Mouse (Mus musculus): ENCODE measurements around the gene Haus7. TPM values are rescaled to one million over a fixed set of nuclear protein-coding genes. Genes with fewer than 3 reads are reported as not detected.

The Haus7 gene
- total and polyA plus RNA-seq, 3 experiments = 4.3 to 6.0 (median 5.5) TPM

DNA sequence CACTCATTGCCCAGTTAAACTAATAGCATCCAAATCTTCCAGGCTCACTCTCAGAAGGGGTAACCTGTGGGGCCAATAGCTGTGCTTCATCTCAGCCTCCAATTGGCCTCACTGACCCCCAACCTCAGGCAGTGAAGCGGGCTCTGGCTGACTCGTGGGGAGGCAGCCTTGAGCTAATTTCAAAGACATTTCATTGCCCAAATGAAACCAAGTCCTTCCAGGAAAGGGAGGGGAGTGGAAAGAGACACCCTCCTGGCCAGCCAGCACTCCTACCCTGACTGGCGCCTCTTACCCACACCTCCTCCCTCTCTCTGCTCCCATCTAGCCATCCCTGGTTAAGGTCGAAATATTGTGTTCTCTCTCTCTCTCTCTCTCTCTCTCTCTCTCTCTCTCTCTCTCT is 31.3 kb upstream of the Haus7 start:
- no peaks in the 10 kb centered on the region for H3K79me2 ChIP-seq (replicated peaks; ENCODE audit: control insufficient read depth, insufficient read depth, low read length)
- intact Hi-C loops (cut with DNase I) = loop anchor here (5.0 kb wide), 1 partner anchor 483 kb away; no protein-coding TSS in a partner anchor
- no peaks in the 10 kb centered on the region for H3K36me3 ChIP-seq (ENCODE audit: control insufficient read depth, insufficient read depth, low read length)
- DNase-seq = no peak
- H3K4me3 ChIP-seq = no peak overlapping the region
- H3K9ac ChIP-seq (ENCODE audit: low read depth, low read length) = no peak overlapping the region
- H3K4me1 ChIP-seq (ENCODE audit: control insufficient read depth, insufficient read depth, low read length) = no peaks in the 10 kb centered on the region
- no peaks in the 10 kb centered on the region for H3K27me3 ChIP-seq (ENCODE audit: control insufficient read depth, insufficient read depth, low read length)
- no peak overlapping the region for H3K27ac ChIP-seq
- 65% methylated on average over 4 of the region's 4 CpGs for WGBS
- no peak for TF ChIP-seq CTCF (IDR thresholded peaks at IDR 0.05)
- no peak for TF ChIP-seq POLR2A (IDR thresholded peaks at IDR 0.05; ENCODE audit: insufficient read depth, low read depth, low read length)
- no peak for TF ChIP-seq EP300 (IDR thresholded peaks at IDR 0.05; ENCODE audit: insufficient read depth, low read depth, low read length)

- Histone ChIP-seq H3K9ac (ENCODE audit: low read depth, low read length) (no peak overlapping the region), H3K27me3 (ENCODE audit: control insufficient read depth, insufficient read depth, low read length) (no peaks in the 10 kb centered on the region)
Measured at GRCm38 (mm10) chrX:73486920-73487319, 28.1 kb upstream of the Haus7 start.

GRCm38 (mm10) chrX:73484870-73485269 is 26.0 kb upstream of the Haus7 start:
- H3K9ac ChIP-seq (ENCODE audit: low read depth, low read length) = peak overlapping the region; percentile 50
- H3K36me3 ChIP-seq (ENCODE audit: control insufficient read depth, insufficient read depth, low read length) = no peaks in the 10 kb centered on the region
- peaks cover 10% of the 10 kb centered on the region for H3K4me1 ChIP-seq (ENCODE audit: control insufficient read depth, insufficient read depth, low read length)
- DNase-seq = no peak
- no peaks in the 10 kb centered on the region for H3K27me3 ChIP-seq (ENCODE audit: control insufficient read depth, insufficient read depth, low read length)
- no peaks in the 10 kb centered on the region for H3K79me2 ChIP-seq (replicated peaks; ENCODE audit: control insufficient read depth, insufficient read depth, low read length)
- intact Hi-C loops (cut with DNase I) = no loop called here
- peak overlapping the region; percentile 68; the same call in 1 of the 2 replicates for H3K27ac ChIP-seq
- H3K4me3 ChIP-seq = peak overlapping the region; percentile 34
- TF ChIP-seq POLR2A (IDR thresholded peaks at IDR 0.05; ENCODE audit: insufficient read depth, low read depth, low read length) (no peak), EP300 (IDR thresholded peaks at IDR 0.05; ENCODE audit: insufficient read depth, low read depth, low read length) (no peak), CTCF (IDR thresholded peaks at IDR 0.05) (no peak)
- WGBS = 73% methylated on average over 4 of the region's 4 CpGs

More at GRCm38 (mm10) chrX:73486920-73487319, 28.1 kb upstream of the Haus7 start:
- WGBS = 49% methylated on average over 5 of the region's 5 CpGs
- Histone ChIP-seq H3K36me3 (ENCODE audit: control insufficient read depth, insufficient read depth, low read length) (no peaks in the 10 kb centered on the region), H3K4me1 (ENCODE audit: control insufficient read depth, insufficient read depth, low read length) (peaks cover 2% of the 10 kb centered on the region), H3K79me2 (replicated peaks; ENCODE audit: control insufficient read depth, insufficient read depth, low read length) (no peaks in the 10 kb centered on the region), H3K27ac (no peak overlapping the region), H3K4me3 (no peak overlapping the region)
- TF ChIP-seq POLR2A (IDR thresholded peaks at IDR 0.05; ENCODE audit: insufficient read depth, low read depth, low read length) (no peak), EP300 (IDR thresholded peaks at IDR 0.05; ENCODE audit: insufficient read depth, low read depth, low read length) (no peak), CTCF (IDR thresholded peaks at IDR 0.05) (no peak)
- intact Hi-C loops (cut with DNase I) = no loop called here
- no peak for DNase-seq

DNA sequence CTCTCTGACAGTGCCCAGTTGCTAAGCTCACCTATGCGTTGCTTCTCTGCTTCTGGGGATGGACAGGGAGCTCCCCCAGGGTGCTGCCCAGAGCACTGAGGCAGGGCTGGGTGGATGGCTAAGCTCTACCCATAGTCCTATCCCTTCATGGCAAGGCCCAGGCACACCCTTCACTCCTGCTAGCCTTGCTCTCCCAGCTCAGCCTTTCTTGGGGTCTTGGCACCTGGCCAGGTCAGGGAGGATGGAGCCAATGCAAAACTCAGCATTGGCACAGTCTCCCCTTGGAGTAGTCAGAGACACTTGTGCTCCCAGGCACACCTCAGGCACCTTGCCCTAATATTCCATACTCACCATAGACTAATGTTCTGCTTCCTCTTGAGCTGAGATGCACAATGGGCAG is 25.2 kb upstream of the Haus7 start:
- H3K36me3 ChIP-seq (ENCODE audit: control insufficient read depth, insufficient read depth, low read length) = no peaks in the 10 kb centered on the region
- H3K27ac ChIP-seq = peak overlapping the region; percentile 68
- intact Hi-C loops (cut with DNase I) = no loop called here
- peak overlapping the region; percentile 34 for H3K4me3 ChIP-seq
- TF ChIP-seq CTCF (IDR thresholded peaks at IDR 0.05) (no peak), EP300 (IDR thresholded peaks at IDR 0.05; ENCODE audit: insufficient read depth, low read depth, low read length) (no peak), POLR2A (IDR thresholded peaks at IDR 0.05; ENCODE audit: insufficient read depth, low read depth, low read length) (no peak)
- DNase-seq = no peak
- H3K79me2 ChIP-seq (replicated peaks; ENCODE audit: control insufficient read depth, insufficient read depth, low read length) = no peaks in the 10 kb centered on the region
- H3K27me3 ChIP-seq (ENCODE audit: control insufficient read depth, insufficient read depth, low read length) = no peaks in the 10 kb centered on the region
- H3K9ac ChIP-seq (ENCODE audit: low read depth, low read length) = peak overlapping the region; percentile 77
- WGBS = 52% methylated on average over 1 of the region's 1 CpGs
- H3K4me1 ChIP-seq (ENCODE audit: control insufficient read depth, insufficient read depth, low read length) = peaks cover 11% of the 10 kb centered on the region

DNA sequence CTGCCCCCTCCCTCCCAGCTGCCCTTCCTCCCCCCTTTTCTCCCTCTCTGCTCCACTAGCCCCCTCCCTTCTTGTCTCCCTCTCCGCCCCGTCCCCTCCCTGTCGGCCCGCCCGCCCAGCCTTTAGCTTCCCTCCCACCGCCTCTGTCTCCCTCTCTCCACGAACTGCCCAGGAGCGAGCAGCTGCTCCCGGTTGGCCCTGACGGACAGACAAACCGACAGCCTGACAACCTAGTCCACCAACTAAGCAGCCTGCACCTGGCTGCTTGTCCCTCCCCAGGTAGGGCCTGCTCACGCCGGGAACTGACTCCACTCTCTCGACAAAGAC is 24.6 kb upstream of the Haus7 start, which contains the start of gene Bgn:
Gene Bgn, plus strand, starts transcription at position 119 of the 327 bp plus-strand sequence.
- peaks cover 12% of the 10 kb centered on the region for H3K4me1 ChIP-seq (ENCODE audit: control insufficient read depth, insufficient read depth, low read length)
- no peaks in the 10 kb centered on the region for H3K27me3 ChIP-seq (ENCODE audit: control insufficient read depth, insufficient read depth, low read length)
- DNase-seq = peak in 1 of 2 experiments; percentile 65
- WGBS = 30% methylated on average over 12 of the region's 14 CpGs
- H3K27ac ChIP-seq = peak within 1 kb of the TSS; percentile 68
- no peaks in the 10 kb centered on the region for H3K79me2 ChIP-seq (replicated peaks; ENCODE audit: control insufficient read depth, insufficient read depth, low read length)
- TF ChIP-seq POLR2A (IDR thresholded peaks at IDR 0.05; ENCODE audit: insufficient read depth, low read depth, low read length) (peak; percentile 71), EP300 (IDR thresholded peaks at IDR 0.05; ENCODE audit: insufficient read depth, low read depth, low read length) (no peak)
- intact Hi-C loops (cut with DNase I) = no loop called here
- H3K4me3 ChIP-seq = peak within 1 kb of the TSS; percentile 34
- peak within 1 kb of the TSS; percentile 77 for H3K9ac ChIP-seq (ENCODE audit: low read depth, low read length)
- no peaks in the 10 kb centered on the region for H3K36me3 ChIP-seq (ENCODE audit: control insufficient read depth, insufficient read depth, low read length)

DNA sequence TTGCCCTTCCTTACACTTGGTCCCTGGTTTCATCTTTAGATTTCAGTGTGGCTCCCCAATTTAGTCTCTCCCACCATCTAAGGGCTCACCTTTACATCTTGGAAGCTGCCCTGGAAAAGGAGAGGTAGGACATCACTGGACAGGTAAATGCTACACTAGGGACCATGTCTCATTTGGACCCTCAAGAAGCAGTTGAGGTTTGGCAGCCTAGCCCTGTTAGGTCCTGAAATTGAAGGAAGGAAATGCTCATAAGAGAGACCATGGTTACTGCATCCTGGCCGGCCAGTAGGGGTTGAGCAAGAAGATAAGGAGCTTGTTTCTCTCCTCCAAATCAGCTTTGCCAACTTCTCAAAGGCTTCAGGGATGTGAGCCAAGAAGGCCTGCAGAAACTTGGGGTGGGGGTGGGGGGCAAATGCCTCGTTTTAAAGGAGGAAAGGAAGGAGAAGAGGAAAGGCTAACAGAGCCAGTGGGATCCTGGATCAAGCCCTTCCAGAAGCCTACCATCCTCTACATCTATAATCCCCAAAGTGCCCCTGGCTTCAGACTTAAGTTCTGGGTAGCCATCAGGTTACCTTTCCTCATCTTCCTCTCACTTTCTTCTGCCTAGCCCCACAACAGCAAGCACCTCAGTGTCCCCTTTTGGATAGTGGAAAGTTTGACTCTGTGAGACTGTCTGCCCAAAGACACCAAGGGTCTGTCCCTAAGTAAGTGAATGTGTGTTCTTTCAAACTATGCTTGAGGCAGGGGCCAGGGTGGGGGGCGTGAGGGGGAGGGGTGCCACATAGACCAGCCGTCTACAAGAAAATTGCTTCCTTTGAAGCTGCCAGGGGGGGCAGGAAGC is 24.0 kb upstream of the Haus7 start:
- Histone ChIP-seq H3K79me2 (replicated peaks; ENCODE audit: control insufficient read depth, insufficient read depth, low read length) (no peaks in the 10 kb centered on the region), H3K36me3 (ENCODE audit: control insufficient read depth, insufficient read depth, low read length) (no peaks in the 10 kb centered on the region), H3K27me3 (ENCODE audit: control insufficient read depth, insufficient read depth, low read length) (no peaks in the 10 kb centered on the region), H3K4me3 (no peak overlapping the region), H3K9ac (ENCODE audit: low read depth, low read length) (no peak overlapping the region), H3K4me1 (ENCODE audit: control insufficient read depth, insufficient read depth, low read length) (peaks cover 12% of the 10 kb centered on the region), H3K27ac (peak overlapping the region; percentile 23)
- DNase-seq = no peak
- WGBS = 44% methylated on average over 4 of the region's 4 CpGs
- TF ChIP-seq EP300 (IDR thresholded peaks at IDR 0.05; ENCODE audit: insufficient read depth, low read depth, low read length) (no peak), CTCF (IDR thresholded peaks at IDR 0.05) (no peak), POLR2A (IDR thresholded peaks at IDR 0.05; ENCODE audit: insufficient read depth, low read depth, low read length) (no peak)
- intact Hi-C loops (cut with DNase I) = no loop called here
